Mouse (Mus musculus): ENCODE data around the gene Cnot1. TPM values are rescaled to one million over a fixed set of nuclear protein-coding genes. Genes with fewer than 3 reads are reported as not detected.
A peak's percentile ranks its signal among the peaks of the same experiment; 100 is the strongest.

The Cnot1 gene
- 133 and 136 TPM in 2 replicates for polyA plus RNA-seq (2014; fragmentation: Nextera tagmentation; extraction: Ambion mirVana)

DNA sequence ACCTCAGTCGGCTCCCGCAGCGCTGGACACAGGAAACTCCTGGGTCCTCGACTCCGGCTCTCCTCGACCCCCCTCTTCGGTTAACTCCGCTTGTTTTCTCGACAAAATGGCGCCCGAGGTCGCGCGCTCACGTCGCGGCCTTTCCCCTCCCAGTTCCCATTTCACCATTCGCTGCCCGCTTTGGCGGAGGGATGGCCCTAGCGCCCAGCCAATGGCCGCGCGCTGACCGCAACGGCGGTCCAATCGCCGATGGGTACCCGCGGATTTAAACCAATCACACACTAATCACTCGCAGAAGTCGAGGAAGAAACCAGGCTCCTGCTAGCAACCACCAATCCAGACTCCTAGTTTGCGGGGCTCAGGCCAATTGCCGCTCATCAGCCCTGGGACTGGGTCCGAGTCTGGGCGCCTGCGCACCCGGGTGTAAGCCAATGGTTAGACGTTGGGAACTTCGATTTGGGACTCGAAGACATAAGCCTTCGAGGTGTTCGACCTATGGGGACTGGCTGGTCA is at the start of gene Cnot1:
Gene Cnot1 (minus strand): TSS at position 134 of the 513 bp plus-strand sequence.
- peak; percentile 97 for ATAC-seq (replicated peaks; ENCODE audit: low FRiP score)
- peak within 1 kb of the TSS; percentile 89 for H3K4me2 ChIP-seq (ENCODE audit: low read depth, low read length, severe bottlenecking)
- H3K27ac ChIP-seq (ENCODE audit: low read depth, low read length) = peak within 1 kb of the TSS; percentile 92
- peak within 1 kb of the TSS; percentile 98 for H3K9ac ChIP-seq (ENCODE audit: low read length)
- no peaks in the 10 kb centered on the region for H3K27me3 ChIP-seq (ENCODE audit: control insufficient read depth, insufficient read depth, low read length)
- peak; percentile 96 for DNase-seq (ENCODE audit: low spot score)
- H3K36me3 ChIP-seq (ENCODE audit: control insufficient read depth, insufficient read depth, low read length) = no peaks in the 10 kb centered on the region
- H3K4me1 ChIP-seq (replicated peaks; ENCODE audit: control insufficient read depth, insufficient read depth, low read length) = peaks cover 8% of the 10 kb centered on the region
- no peaks in the 10 kb centered on the region for H3K9me3 ChIP-seq (ENCODE audit: control insufficient read depth, low read length)
- under 1% methylated on average over 44 of the region's 44 CpGs for WGBS
- peak within 1 kb of the TSS; percentile 99 for H3K4me3 ChIP-seq (ENCODE audit: low read depth, low read length)

DNA sequence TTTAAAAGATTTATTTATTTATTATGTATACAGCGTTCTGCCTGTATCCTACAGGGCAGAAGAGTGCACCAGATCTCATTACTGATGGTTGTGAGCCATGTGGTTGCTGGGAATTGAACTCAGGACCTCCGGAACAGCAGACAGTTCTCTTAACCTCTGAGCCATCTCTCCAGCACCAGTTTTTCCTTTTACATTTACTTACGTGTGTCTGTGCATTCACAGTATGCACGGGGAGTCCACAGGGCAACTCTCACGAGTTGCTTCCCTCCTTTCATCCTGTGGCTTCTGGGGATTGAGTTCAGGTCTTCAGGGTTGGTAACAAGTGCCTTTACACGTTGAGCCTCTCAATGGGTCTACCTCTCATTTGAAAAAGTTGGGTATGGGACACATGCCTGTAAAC is 46.9 kb upstream of the Cnot1 start:
- WGBS = 85% methylated on average over 6 of the region's 6 CpGs
- DNase-seq (ENCODE audit: low spot score) (no peak), ATAC-seq (replicated peaks; ENCODE audit: low FRiP score) (no peak)
- H3K36me3 ChIP-seq (ENCODE audit: control insufficient read depth, insufficient read depth, low read length) = no peaks in the 10 kb centered on the region
- no peaks in the 10 kb centered on the region for H3K27me3 ChIP-seq (ENCODE audit: control insufficient read depth, insufficient read depth, low read length)
- peaks cover 3% of the 10 kb centered on the region; the same call in 1 of the 2 replicates for H3K4me1 ChIP-seq (replicated peaks; ENCODE audit: control insufficient read depth, insufficient read depth, low read length)
- no peak overlapping the region for H3K4me2 ChIP-seq (ENCODE audit: low read depth, low read length, severe bottlenecking)
- H3K9me3 ChIP-seq (ENCODE audit: control insufficient read depth, low read length) = no peaks in the 10 kb centered on the region
- H3K27ac ChIP-seq (ENCODE audit: low read depth, low read length) = no peak overlapping the region
- no peak overlapping the region for H3K4me3 ChIP-seq (ENCODE audit: low read depth, low read length)
- H3K9ac ChIP-seq (ENCODE audit: low read length) = no peak overlapping the region

DNA sequence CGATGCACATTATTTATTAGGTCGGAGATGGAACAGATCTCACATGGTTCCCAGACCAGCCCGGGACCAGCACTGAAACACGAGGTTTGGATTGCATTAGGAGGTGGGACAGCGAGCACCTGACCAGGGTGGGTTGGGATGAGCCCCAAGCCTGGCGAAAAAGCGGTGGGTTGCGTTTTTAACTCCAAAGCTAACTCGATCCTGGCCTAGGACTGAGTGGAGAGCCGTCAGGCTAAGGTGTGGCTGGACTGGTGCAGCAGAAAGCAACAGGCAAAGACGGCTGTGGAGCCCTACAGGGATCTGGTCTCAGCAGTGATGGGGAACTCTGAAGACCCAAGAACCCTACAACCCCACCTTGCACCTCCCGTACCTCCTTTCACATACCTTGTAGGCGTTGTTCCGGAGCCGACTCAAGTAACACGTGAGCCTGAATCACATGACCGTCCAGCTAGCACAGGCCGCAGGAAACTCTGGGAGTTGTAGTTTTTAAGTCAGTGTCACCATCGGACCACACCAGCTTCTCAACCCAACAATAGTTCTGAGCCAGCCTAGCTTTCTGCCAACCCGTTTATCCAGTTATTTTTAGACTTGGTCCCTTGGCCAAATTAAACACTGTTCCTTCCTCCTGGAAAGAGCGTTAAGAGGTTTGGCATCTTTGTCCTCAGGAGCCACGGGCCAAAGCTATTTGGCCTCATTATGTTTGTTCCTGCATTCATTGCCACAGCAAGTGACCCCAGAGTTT is 46.0 kb upstream of the Cnot1 start, which contains the start of gene Slc38a7:
Gene Slc38a7 (minus strand): TSS at position 438 of the 742 bp plus-strand sequence.
- H3K36me3 ChIP-seq (ENCODE audit: control insufficient read depth, insufficient read depth, low read length) = no peaks in the 10 kb centered on the region
- ATAC-seq (replicated peaks; ENCODE audit: low FRiP score) = peak; percentile 97

DNA sequence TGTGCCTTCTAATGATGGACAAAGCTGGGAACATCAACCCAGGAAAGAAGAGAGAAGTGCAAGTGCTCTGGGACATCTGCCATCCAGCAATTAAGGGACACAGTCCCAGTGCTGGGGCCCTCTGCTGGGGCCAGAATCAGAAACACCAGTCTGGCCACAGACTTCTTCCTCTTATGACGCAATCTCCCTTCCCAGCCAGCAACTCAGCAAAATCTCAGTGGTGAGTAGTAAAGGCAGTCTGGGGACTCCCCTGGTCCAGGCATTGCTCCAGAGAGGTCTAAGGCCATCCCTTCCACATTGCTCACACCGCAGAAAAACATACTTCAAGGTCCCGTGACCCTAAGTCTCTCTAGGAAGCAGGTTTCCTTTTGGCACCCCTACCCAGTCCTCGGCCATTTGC is 45.0 kb upstream of the Cnot1 start:
- no peak for DNase-seq (ENCODE audit: low spot score)
- Histone ChIP-seq H3K4me3 (ENCODE audit: low read depth, low read length) (peak overlapping the region; percentile 71; the same call in 1 of the 2 replicates), H3K9me3 (ENCODE audit: control insufficient read depth, low read length) (no peaks in the 10 kb centered on the region), H3K4me1 (replicated peaks; ENCODE audit: control insufficient read depth, insufficient read depth, low read length) (peaks cover 3% of the 10 kb centered on the region; the same call in 1 of the 2 replicates), H3K9ac (ENCODE audit: low read length) (no peak overlapping the region; the same call in 1 of the 2 replicates), H3K36me3 (ENCODE audit: control insufficient read depth, insufficient read depth, low read length) (no peaks in the 10 kb centered on the region), H3K27me3 (ENCODE audit: control insufficient read depth, insufficient read depth, low read length) (no peaks in the 10 kb centered on the region), H3K4me2 (ENCODE audit: low read depth, low read length, severe bottlenecking) (peak overlapping the region; percentile 87), H3K27ac (ENCODE audit: low read depth, low read length) (no peak overlapping the region)
- WGBS = 81% methylated on average over 4 of the region's 4 CpGs
- ATAC-seq (replicated peaks; ENCODE audit: low FRiP score) = no peak

More for the DNA sequence above, 46.0 kb upstream of the Cnot1 start, which contains the start of gene Slc38a7:
- Histone ChIP-seq H3K9me3 (ENCODE audit: control insufficient read depth, low read length) (no peaks in the 10 kb centered on the region), H3K9ac (ENCODE audit: low read length) (peak within 1 kb of the TSS; percentile 58), H3K27me3 (ENCODE audit: control insufficient read depth, insufficient read depth, low read length) (no peaks in the 10 kb centered on the region), H3K27ac (ENCODE audit: low read depth, low read length) (no peak within 1 kb of the TSS), H3K4me2 (ENCODE audit: low read depth, low read length, severe bottlenecking) (peak within 1 kb of the TSS; percentile 87), H3K4me1 (replicated peaks; ENCODE audit: control insufficient read depth, insufficient read depth, low read length) (peaks cover 3% of the 10 kb centered on the region; the same call in 1 of the 2 replicates), H3K4me3 (ENCODE audit: low read depth, low read length) (peak within 1 kb of the TSS; percentile 71)
- 13% methylated on average over 22 of the region's 22 CpGs for whole genome bisulfite sequencing
- DNase-seq (ENCODE audit: low spot score) = peak; percentile 75

DNA sequence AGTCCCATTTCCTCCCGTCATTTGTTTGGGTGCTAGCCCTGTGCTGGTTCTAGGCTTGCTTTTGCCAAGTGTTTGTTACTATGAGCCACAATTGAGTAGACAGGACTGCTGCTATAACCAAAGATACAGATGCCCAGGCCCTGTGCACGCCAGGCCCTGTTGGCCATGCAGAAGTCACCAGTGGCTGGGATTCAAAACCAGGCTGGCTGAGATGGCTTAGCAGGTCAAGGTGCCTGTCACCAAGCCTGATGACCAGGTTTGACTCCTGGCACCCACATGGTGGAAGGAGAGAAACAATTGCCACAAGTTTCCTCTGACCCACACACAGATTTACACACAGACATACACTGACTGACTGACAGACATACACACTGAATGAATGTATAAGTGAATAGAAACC is 43.1 kb upstream of the Cnot1 start:
- Histone ChIP-seq H3K27me3 (ENCODE audit: control insufficient read depth, insufficient read depth, low read length) (no peaks in the 10 kb centered on the region), H3K4me3 (ENCODE audit: low read depth, low read length) (no peak overlapping the region), H3K9me3 (ENCODE audit: control insufficient read depth, low read length) (no peaks in the 10 kb centered on the region), H3K9ac (ENCODE audit: low read length) (no peak overlapping the region), H3K27ac (ENCODE audit: low read depth, low read length) (no peak overlapping the region), H3K36me3 (ENCODE audit: control insufficient read depth, insufficient read depth, low read length) (no peaks in the 10 kb centered on the region), H3K4me2 (ENCODE audit: low read depth, low read length, severe bottlenecking) (no peak overlapping the region), H3K4me1 (replicated peaks; ENCODE audit: control insufficient read depth, insufficient read depth, low read length) (peaks cover 3% of the 10 kb centered on the region; the same call in 1 of the 2 replicates)
- ATAC-seq (replicated peaks; ENCODE audit: low FRiP score) (no peak), DNase-seq (ENCODE audit: low spot score) (no peak)
- WGBS = 95% methylated on average over 2 of the region's 2 CpGs

DNA sequence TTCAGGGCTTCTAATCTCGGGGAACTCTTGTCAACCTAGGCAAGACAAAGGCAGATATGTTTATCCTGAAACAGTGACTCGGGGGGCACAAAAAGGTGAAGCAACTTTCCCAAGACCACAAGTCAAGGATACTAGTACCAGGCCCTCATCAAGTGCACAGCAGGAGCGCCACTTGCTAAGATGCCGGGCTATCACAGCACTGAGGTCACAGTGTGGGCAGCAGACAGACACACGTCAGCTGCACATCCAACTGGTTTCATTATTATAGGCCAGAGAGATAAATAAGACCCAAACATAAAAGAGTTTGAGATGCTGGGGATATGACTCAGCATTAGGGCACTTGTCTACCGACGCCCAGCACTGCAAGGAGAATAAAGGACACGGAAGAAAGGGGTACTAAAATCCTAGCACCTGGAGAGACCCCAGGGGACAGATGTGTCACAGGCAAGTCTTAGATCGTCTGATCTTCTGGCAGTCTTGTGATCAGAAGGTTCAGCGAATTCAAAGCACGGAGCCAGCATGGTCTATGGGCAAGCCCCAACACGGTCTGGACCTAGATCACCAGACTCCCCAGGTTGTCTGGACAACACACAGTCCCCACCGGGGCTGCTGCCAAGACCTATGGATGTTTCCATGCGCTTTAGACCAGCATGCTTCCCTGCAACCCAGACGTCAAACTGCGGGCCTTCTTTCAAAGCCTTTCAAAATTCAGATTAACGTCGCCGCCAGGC is 41.6 kb upstream of the Cnot1 start:
- Histone ChIP-seq H3K36me3 (ENCODE audit: control insufficient read depth, insufficient read depth, low read length) (no peaks in the 10 kb centered on the region), H3K4me3 (ENCODE audit: low read depth, low read length) (no peak overlapping the region), H3K9me3 (ENCODE audit: control insufficient read depth, low read length) (no peaks in the 10 kb centered on the region), H3K27me3 (ENCODE audit: control insufficient read depth, insufficient read depth, low read length) (no peaks in the 10 kb centered on the region), H3K9ac (ENCODE audit: low read length) (no peak overlapping the region), H3K4me2 (ENCODE audit: low read depth, low read length, severe bottlenecking) (no peak overlapping the region), H3K4me1 (replicated peaks; ENCODE audit: control insufficient read depth, insufficient read depth, low read length) (peaks cover 3% of the 10 kb centered on the region; the same call in 1 of the 2 replicates), H3K27ac (ENCODE audit: low read depth, low read length) (no peak overlapping the region)
- WGBS = 94% methylated on average over 19 of the region's 19 CpGs
- ATAC-seq (replicated peaks; ENCODE audit: low FRiP score) (no peak), DNase-seq (ENCODE audit: low spot score) (no peak)

DNA sequence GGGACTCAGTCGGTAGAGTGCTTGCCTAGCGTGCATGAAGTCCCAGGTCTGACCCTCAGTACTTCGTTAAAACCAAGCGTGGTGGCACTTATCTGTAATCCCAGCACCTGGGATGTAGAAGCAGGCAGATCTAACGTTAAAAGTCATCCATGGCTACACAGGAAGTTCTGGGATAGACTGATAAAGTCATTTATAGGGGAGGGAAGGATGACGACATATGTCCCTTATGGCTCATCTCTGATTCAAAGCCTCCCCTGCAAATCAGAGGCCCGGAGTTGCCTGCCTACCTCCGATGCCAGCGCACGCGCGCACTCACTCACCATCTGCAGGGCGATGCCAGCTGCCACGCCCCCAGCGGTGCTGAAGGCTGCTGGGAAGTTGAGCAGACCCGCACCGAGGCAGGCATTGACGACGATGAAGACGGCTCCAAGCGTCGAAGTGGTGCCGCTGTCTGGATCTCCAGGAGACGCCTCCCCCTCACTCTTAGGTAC is 40.8 kb upstream of the Cnot1 start:
- Histone ChIP-seq H3K4me2 (ENCODE audit: low read depth, low read length, severe bottlenecking) (no peak overlapping the region), H3K9me3 (ENCODE audit: control insufficient read depth, low read length) (no peaks in the 10 kb centered on the region), H3K36me3 (ENCODE audit: control insufficient read depth, insufficient read depth, low read length) (no peaks in the 10 kb centered on the region; the same call in 1 of the 2 replicates), H3K4me1 (replicated peaks; ENCODE audit: control insufficient read depth, insufficient read depth, low read length) (peaks cover 3% of the 10 kb centered on the region; the same call in 1 of the 2 replicates), H3K9ac (ENCODE audit: low read length) (no peak overlapping the region), H3K27ac (ENCODE audit: low read depth, low read length) (no peak overlapping the region), H3K27me3 (ENCODE audit: control insufficient read depth, insufficient read depth, low read length) (no peaks in the 10 kb centered on the region), H3K4me3 (ENCODE audit: low read depth, low read length) (no peak overlapping the region)
- ATAC-seq (replicated peaks; ENCODE audit: low FRiP score) (no peak), DNase-seq (ENCODE audit: low spot score) (no peak)
- 79% methylated on average over 24 of the region's 24 CpGs for WGBS

DNA sequence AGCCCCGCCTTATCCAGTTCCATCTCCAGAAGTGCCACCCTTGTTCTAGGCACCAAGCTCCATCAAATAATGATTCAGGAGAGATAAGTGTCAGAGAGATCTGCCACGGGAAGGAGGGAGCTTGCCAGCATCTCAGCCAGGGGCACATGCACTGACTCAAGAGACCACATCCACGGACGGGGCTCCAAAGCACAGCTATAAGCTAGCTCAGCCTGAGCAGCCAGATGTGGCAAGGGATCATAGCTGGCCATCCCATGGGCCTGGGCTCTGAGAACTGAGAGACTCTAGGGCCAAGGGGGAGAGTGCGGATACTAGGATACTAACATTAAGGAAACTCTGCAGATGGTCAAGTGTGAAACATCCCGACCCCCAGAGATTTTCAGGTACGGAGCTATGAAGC is 37.8 kb upstream of the Cnot1 start:
- Histone ChIP-seq H3K4me3 (ENCODE audit: low read depth, low read length) (no peak overlapping the region), H3K4me2 (ENCODE audit: low read depth, low read length, severe bottlenecking) (no peak overlapping the region), H3K27ac (ENCODE audit: low read depth, low read length) (no peak overlapping the region), H3K9me3 (ENCODE audit: control insufficient read depth, low read length) (no peaks in the 10 kb centered on the region), H3K27me3 (ENCODE audit: control insufficient read depth, insufficient read depth, low read length) (no peaks in the 10 kb centered on the region), H3K36me3 (ENCODE audit: control insufficient read depth, insufficient read depth, low read length) (no peaks in the 10 kb centered on the region; the same call in 1 of the 2 replicates), H3K4me1 (replicated peaks; ENCODE audit: control insufficient read depth, insufficient read depth, low read length) (no peaks in the 10 kb centered on the region), H3K9ac (ENCODE audit: low read length) (no peak overlapping the region)
- DNase-seq (ENCODE audit: low spot score) (no peak), ATAC-seq (replicated peaks; ENCODE audit: low FRiP score) (no peak)
- WGBS = 90% methylated on average over 7 of the region's 7 CpGs

Data from forebrain, embryonic 11.5 days (tissue).